17 mouse cellular contexts compared by ENCODE assay signal in genomic region chr6:39675081-39675480, GRCm38 (mm10). TPM values are rescaled to one million over a fixed set of nuclear protein-coding genes. Genes with fewer than 3 reads are reported as not detected.
A peak's percentile ranks its signal among the peaks of the same experiment; 100 is the strongest.
DNase-seq lines count a peak whose midpoint lies in the region; TF ChIP-seq lines count a peak whose summit lies in the region.
"Had no signal": no experiment of that assay in that cellular context is flagged by ENCODE, and none has a peak within 500 bp of the region (broad histone marks: within the 10 kb centered on the region; RNA-seq: fewer than 3 reads in every experiment).

No protein-coding gene starts in this region.

- peak; percentile 27 to 39 for DNase-seq in layer of hippocampus, adult 2 months (ENCODE audit: low spot score in 2 of 2)
- no peak for DNase-seq in layer of hippocampus, adult 9-10 months (ENCODE audit: low spot score)
- DNase-seq in brain, adult 2 months (ENCODE audit: low read depth, low spot score): peak; percentile 86
- peak; percentile 22 to 26 for DNase-seq in layer of hippocampus, postnatal 36 days
- peak; percentile 51 for DNase-seq in right cerebral cortex, postnatal 25 days
- DNase-seq in T-cell, adult 2 months (ENCODE audit: low spot score): no peak
- DNase-seq in cerebellum, adult 11 months: no peak
- DNase-seq: B cell, adult 2 months; cerebellum, adult 9-11 months; kidney, adult 8-10 months; kidney, postnatal 14 days; lung, adult 18-20 months; thymus, postnatal 36 days had no signal

- no peak for TF ChIP-seq CTCF in layer of hippocampus, adult 2 months (conservative IDR thresholded peaks at IDR 0.05)

- H3K4me3 ChIP-seq in layer of hippocampus, adult 2 months: no peak overlapping the region
- H3K4me3 ChIP-seq: forebrain, embryonic 12.5 days; heart, embryonic 10.5 days; megakaryocyte, embryonic 14.5 days; neural tube, embryonic 15.5 days had no signal

- 0 out of 2 replicates have a peak overlapping the region, but pooled peaks have one; percentile 28 for H3K27ac ChIP-seq in layer of hippocampus, adult 2 months
- H3K27ac ChIP-seq: forebrain, embryonic 12.5 days; heart, embryonic 10.5 days; neural tube, embryonic 15.5 days had no signal

RNA-seq across cellular contexts. Expression of gene Braf, which starts 50.2 kb away (rescaled TPM):
- total RNA-seq in layer of hippocampus, adult 2 months (2021): 100 to 1,000 TPM; 128 to 129 TPM
- 100 to 1,000 TPM; 118 to 131 TPM for total RNA-seq in layer of hippocampus, postnatal 36 days (2021)

Comparison
In these comparisons a context has a peak if more than half of its experiments do, and no peak if none do; other contexts are left out.
1. DNase-seq: peak in layer of hippocampus, adult 2 months (2 of 2), brain, adult 2 months (single experiment), layer of hippocampus, postnatal 36 days (2 of 2) and right cerebral cortex, postnatal 25 days (single experiment); none in layer of hippocampus, adult 9-10 months (single experiment), T-cell, adult 2 months (single experiment) and cerebellum, adult 11 months (single experiment).